Mouse (Mus musculus) bone marrow macrophage, adult 2 months (primary cell): ENCODE results near the gene Frmd4a. TPM values are rescaled to one million over a fixed set of nuclear protein-coding genes. Genes with fewer than 3 reads are reported as not detected.

Experiments
- H3K27ac ChIP-seq: 2 replicates; pipeline ENCODE4 v1.5.1; 2012; ENCODE audit warnings: low read depth, low read length; ENCODE audit not compliant: insufficient read depth
- H3K4me1 ChIP-seq: 2 replicates; pipeline ENCODE4 v1.6.1; 2012; ENCODE audit warnings: low read length; ENCODE audit not compliant: control insufficient read depth, insufficient read depth
- H3K4me3 ChIP-seq: 2 replicates; pipeline ENCODE4 v1.5.1; 2012; ENCODE audit warnings: mild to moderate bottlenecking, low read length, moderate library complexity; ENCODE audit not compliant: insufficient read depth
- CTCF ChIP-seq: IDR thresholded peaks from 2 replicates; pipeline ENCODE4 v1.5.1; 2012; ENCODE audit warnings: low read depth, mild to moderate bottlenecking, low read length, moderate library complexity
- POLR2A ChIP-seq: IDR thresholded peaks from 2 replicates; pipeline ENCODE4 v1.6.1; 2012; ENCODE audit warnings: mild to moderate bottlenecking, low read depth, low read length, borderline replicate concordance
- polyA plus RNA-seq: library from polyadenylated mRNA; stranded (reverse); fragments of >200 nt; gene quantifications from 2 replicates; pipeline ENCODE4 v1.2.4, GENCODE M21; 2012; ENCODE audit not compliant: missing spikeins, insufficient read depth, insufficient read length

The Frmd4a gene
- polyA plus RNA-seq, 1 experiment: 29.7 TPM

DNA sequence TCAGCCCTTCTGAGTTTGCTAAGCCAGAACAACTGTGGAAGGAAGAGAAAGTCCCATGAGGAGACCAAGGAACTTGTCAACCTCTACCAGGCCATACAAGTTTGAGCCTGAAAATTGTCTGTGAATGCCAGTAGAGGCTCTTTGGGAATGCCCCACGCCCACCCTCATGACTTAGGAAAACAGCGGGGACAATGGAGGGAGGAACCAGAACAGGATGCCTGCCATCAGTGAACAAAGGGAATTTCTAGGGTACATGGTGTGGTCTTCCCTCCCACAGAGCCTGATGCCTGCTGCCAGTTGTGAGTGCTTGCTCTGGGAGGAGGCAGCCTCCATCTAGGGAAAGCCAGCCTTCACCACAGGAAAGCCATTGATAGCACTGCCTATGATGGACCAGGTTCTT lies 557.6 kb downstream of the Frmd4a start:
- peaks cover 48% of the 10 kb centered on the region for H3K4me1 ChIP-seq
- no peak overlapping the region for H3K27ac ChIP-seq
- TF ChIP-seq POLR2A: no peak
- no peak for TF ChIP-seq CTCF
- H3K4me3 ChIP-seq: no peak overlapping the region

- Histone ChIP-seq H3K4me1 (peaks cover 40% of the 10 kb centered on the region), H3K4me3 (no peak overlapping the region), H3K27ac (no peak overlapping the region)
- TF ChIP-seq POLR2A: no peak
- TF ChIP-seq CTCF: no peak
Observed at GRCm38 (mm10) chr2:4575975-4576374, 558.5 kb downstream of the Frmd4a start.

GRCm38 (mm10) chr2:4578291-4578690 lies 560.8 kb downstream of the Frmd4a start:
- Histone ChIP-seq H3K4me1 (peaks cover 26% of the 10 kb centered on the region), H3K4me3 (no peak overlapping the region), H3K27ac (no peak overlapping the region)
- TF ChIP-seq POLR2A: no peak
- TF ChIP-seq CTCF: no peak

- Histone ChIP-seq H3K4me3 (no peak overlapping the region), H3K27ac (no peak overlapping the region), H3K4me1 (peaks cover 16% of the 10 kb centered on the region)
- TF ChIP-seq CTCF (no peak), POLR2A (no peak)
Observed at GRCm38 (mm10) chr2:4579357-4580068, 562.0 kb downstream of the Frmd4a start.

DNA sequence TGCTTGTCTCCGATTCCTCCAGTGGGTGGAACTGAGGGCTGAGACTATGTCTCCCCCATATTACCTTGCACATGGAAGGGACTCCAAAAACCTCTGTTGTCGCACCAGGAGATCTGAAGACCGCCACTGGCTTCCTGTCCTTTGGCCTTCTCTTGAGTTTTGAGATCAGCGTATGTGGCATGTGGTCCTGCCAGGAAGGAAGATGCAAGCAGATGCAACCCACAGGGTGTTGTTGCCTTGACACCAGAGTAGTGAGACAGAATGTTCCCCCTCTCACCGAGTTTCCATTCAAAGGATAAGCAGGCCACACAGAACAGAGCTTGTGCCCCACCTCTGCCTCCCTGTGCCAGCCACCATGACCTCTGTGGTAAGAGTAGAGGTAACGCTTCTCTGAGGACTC lies 563.1 kb downstream of the Frmd4a start:
- no peak overlapping the region for H3K27ac ChIP-seq
- TF ChIP-seq CTCF (no peak), POLR2A (no peak)
- peaks cover 14% of the 10 kb centered on the region for H3K4me1 ChIP-seq
- no peak overlapping the region for H3K4me3 ChIP-seq

DNA sequence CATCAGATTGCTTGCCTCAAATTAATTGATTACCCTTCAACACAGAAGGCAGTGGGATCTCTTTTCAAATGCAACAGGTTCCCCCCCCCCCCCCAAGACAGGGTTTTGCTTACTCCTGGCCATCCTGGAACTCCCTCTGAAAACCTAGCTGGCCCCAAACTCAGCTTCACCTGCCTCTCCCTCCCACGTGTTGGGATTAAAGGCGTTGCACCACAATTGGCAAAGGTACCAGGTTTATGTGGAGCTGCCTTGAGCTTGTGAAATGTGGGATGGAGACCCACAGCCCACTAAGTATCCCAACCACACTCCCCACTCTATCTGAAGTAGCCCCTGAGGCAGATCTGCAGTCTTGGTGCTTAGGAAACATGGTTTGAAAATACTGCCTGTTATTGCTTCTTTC lies 565.4 kb downstream of the Frmd4a start:
- TF ChIP-seq CTCF (no peak), POLR2A (no peak)
- Histone ChIP-seq H3K27ac (no peak overlapping the region), H3K4me1 (peaks cover 7% of the 10 kb centered on the region), H3K4me3 (no peak overlapping the region)

DNA sequence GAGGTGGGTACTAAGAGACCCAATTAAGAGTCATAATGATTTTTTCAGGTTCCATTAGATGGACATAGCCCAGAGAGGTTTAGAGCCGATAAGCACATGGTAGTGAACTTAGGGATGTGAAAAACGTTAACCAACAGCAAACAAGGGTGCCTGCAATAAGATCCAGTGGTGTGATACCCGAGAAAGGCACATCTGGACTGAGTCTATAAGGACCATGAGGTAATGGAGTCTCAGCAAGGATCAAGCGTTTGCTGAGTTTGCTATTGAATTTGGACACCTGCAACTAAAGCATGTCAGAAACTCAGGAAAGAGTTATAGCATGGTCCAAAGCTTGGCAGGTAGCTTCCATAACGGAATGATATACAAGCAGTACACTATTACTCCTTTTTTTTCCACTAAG lies 566.7 kb downstream of the Frmd4a start:
- Histone ChIP-seq H3K4me1 (no peaks in the 10 kb centered on the region), H3K27ac (no peak overlapping the region), H3K4me3 (no peak overlapping the region)
- no peak for TF ChIP-seq CTCF
- TF ChIP-seq POLR2A: no peak

DNA sequence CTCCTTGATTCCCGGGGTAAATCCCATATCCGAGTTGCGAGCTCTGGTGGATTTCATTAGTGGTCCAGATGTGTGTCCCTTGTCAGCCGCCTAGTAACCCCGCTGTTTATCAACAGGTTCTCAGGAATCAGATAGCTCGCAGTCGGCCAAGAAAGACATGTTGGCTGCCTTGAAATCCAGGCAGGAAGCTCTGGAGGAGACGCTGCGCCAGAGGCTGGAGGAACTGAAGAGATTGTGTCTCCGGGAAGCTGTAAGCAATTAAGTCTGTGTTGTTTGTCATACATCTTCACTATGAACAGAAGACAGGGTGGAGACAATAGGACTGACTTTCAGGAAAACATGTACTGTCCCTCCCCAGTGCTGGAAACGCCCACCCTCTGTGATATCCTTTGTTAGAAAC lies 568.7 kb downstream of the Frmd4a start:
- TF ChIP-seq POLR2A (no peak), CTCF (no peak)
- Histone ChIP-seq H3K27ac (no peak overlapping the region), H3K4me3 (no peak overlapping the region), H3K4me1 (peaks cover 6% of the 10 kb centered on the region)

- TF ChIP-seq CTCF (no peak), POLR2A (no peak)
- no peak overlapping the region for H3K27ac ChIP-seq
Observed at GRCm38 (mm10) chr2:4587685-4588409, 570.3 kb downstream of the Frmd4a start.

DNA sequence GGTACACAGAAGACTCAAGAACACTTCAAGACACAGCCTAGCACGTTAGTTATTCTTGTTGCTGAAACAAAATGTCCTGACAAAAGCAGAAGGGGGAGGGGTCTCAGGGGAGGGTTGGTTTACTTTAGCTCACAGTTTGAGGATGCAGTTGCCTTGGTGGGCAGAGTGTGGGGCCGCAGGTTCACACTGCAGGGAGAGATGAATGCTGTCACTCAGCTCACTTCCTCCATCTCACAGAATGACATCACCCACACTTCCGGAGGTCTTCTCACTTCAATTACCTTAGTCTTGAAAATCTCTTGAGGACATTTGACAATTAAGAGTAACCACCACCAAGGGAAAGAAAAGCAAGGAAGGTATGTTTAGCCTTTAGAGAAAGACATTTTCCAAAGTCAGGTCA lies 574.1 kb downstream of the Frmd4a start:
- Histone ChIP-seq H3K4me1 (peaks cover 28% of the 10 kb centered on the region), H3K4me3 (no peak overlapping the region), H3K27ac (no peak overlapping the region)
- TF ChIP-seq POLR2A (no peak), CTCF (no peak)

More at GRCm38 (mm10) chr2:4587685-4588409, 570.3 kb downstream of the Frmd4a start:
- H3K4me1 ChIP-seq: peaks cover 20% of the 10 kb centered on the region
- H3K4me3 ChIP-seq: no peak overlapping the region
